Mouse (Mus musculus) kidney, embryonic 16.5 days (tissue): Measurements from ENCODE around the gene Plcxd2. TPM values are rescaled to one million over a fixed set of nuclear protein-coding genes. Genes with fewer than 3 reads are reported as not detected.

Source experiments
- ATAC-seq: fragments of 200-750 bp; cut with Nextera tagmentation; 2 replicates; pipeline ENCODE4 v1.8.0; 2017; ENCODE audit warnings: moderate TSS enrichment; ENCODE audit not compliant: low FRiP score, low TSS enrichment
- H3K27ac ChIP-seq: fragments of 300-500 bp; sonication (generic); 2 replicates; pipeline ENCODE4 v1.5.1; 2014; ENCODE audit warnings: low read length
- H3K27me3 ChIP-seq: fragments of 300-500 bp; sonication (generic); 2 replicates; pipeline ENCODE4 v1.6.1; 2014; ENCODE audit warnings: low read length, control low read depth, mixed read lengths; ENCODE audit not compliant: insufficient read depth
- H3K36me3 ChIP-seq: fragments of 300-500 bp; sonication (generic); 2 replicates; pipeline ENCODE4 v1.6.1; 2014; ENCODE audit warnings: low read length, control low read depth, mixed read lengths; ENCODE audit not compliant: insufficient read depth
- H3K4me1 ChIP-seq: fragments of 300-500 bp; sonication (generic); 2 replicates; pipeline ENCODE4 v1.6.1; 2014; ENCODE audit warnings: low read length, control low read depth, mixed read lengths; ENCODE audit not compliant: insufficient read depth
- H3K4me2 ChIP-seq: fragments of 300-500 bp; sonication (generic); replicated peaks from 2 replicates; pipeline ENCODE4 v1.6.1; 2014; ENCODE audit warnings: low read depth, low read length
- H3K4me3 ChIP-seq: fragments of 300-500 bp; sonication (generic); 2 replicates; pipeline ENCODE4 v1.5.1; 2014; ENCODE audit warnings: mild to moderate bottlenecking, low read length
- H3K9ac ChIP-seq: fragments of 300-500 bp; sonication (generic); replicated peaks from 2 replicates; pipeline ENCODE4 v1.6.1; 2014; ENCODE audit warnings: low read length
- H3K9me3 ChIP-seq: fragments of 300-500 bp; sonication (generic); 2 replicates; pipeline ENCODE4 v1.6.1; 2016; ENCODE audit warnings: low read length, control low read depth
- WGBS: fragments of 180-500 bp; shearing (Covaris S2); extraction: QIAGEN DNeasy Blood & Tissue Kit; methylation state at CpG from one replicate; pipeline ENCODE4 v1.1.7; 2014; 5-methylcytosine and 5-hydroxymethylcytosine counted together
- polyA plus RNA-seq: library from polyadenylated mRNA; unstranded; fragments of >200 nt; fragmentation: Nextera tagmentation; extraction: Ambion mirVana; gene quantifications from 2 replicates; pipeline ENCODE4 v1.2.1, GENCODE M21; 2015

Plcxd2 gene
- polyA plus RNA-seq, 1 experiment from 2014 or later: 1.5 TPM

- Histone ChIP-seq H3K9me3 (no peaks in the 10 kb centered on the region), H3K36me3 (no peaks in the 10 kb centered on the region), H3K4me2 (no peak overlapping the region), H3K27ac (no peak overlapping the region), H3K27me3 (no peaks in the 10 kb centered on the region), H3K4me3 (no peak overlapping the region), H3K9ac (no peak overlapping the region), H3K4me1 (no peaks in the 10 kb centered on the region)
- no peak for ATAC-seq
- WGBS: 69% methylated on average over 1 of the region's 1 CpGs
Measured at GRCm38 (mm10) chr16:46019359-46019758, 9.3 kb upstream of the Plcxd2 start.

GRCm38 (mm10) chr16:46011696-46012095, 1.7 kb upstream of the Plcxd2 start:
- no peak for ATAC-seq
- peaks cover 13% of the 10 kb centered on the region for H3K4me1 ChIP-seq
- no peak overlapping the region for H3K4me3 ChIP-seq
- no peak overlapping the region for H3K4me2 ChIP-seq
- no peaks in the 10 kb centered on the region for H3K9me3 ChIP-seq
- H3K27ac ChIP-seq: no peak overlapping the region
- 58% methylated on average over 1 of the region's 1 CpGs for WGBS
- H3K36me3 ChIP-seq: no peaks in the 10 kb centered on the region
- H3K27me3 ChIP-seq: no peaks in the 10 kb centered on the region
- H3K9ac ChIP-seq: no peak overlapping the region

DNA sequence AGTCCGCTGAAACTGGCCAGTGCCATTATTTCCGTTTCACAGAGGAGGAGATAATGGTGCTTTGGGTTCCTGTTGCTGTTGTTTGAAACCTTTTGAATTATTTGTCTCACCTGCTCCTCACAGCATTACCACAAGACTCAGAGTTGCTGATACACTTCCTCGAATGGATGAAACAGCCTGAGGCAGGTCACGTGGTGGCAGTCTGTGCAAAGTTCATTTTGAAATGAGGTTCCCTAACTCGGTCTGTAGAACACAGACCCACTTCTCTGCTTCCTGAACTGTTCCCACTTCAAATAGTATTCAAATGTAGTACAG, 845 bp upstream of the Plcxd2 start:
- H3K9me3 ChIP-seq: no peaks in the 10 kb centered on the region
- H3K4me2 ChIP-seq: peak overlapping the region; percentile 97
- peak overlapping the region; percentile 86 for H3K27ac ChIP-seq
- 7% methylated on average over 5 of the region's 5 CpGs for WGBS
- H3K4me3 ChIP-seq: peak overlapping the region; percentile 73
- peaks cover 13% of the 10 kb centered on the region for H3K4me1 ChIP-seq
- peak; percentile 24; the same call in 1 of the 2 replicates for ATAC-seq
- no peaks in the 10 kb centered on the region for H3K27me3 ChIP-seq
- no peaks in the 10 kb centered on the region for H3K36me3 ChIP-seq
- H3K9ac ChIP-seq: peak overlapping the region; percentile 80

DNA sequence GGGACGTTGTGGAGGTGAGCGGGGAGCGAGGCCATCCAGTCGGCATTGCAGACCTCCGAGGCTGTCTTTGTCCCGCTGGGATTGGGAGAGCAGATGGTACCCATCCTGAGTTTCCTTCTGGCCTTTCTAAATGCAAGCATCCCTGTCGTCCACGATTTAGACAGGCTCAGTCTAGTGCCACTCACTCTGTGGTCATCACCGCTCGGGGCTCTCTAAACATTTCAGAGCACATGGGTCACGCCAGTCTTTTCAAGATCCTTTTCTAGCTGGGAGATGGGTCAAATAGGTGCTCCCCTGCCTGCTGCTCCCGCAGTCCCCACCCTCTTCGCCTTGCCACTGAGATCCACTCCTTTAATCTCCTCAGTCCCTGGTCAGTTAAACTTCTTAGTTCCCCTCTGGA, 301 bp downstream of the Plcxd2 start:
- no peaks in the 10 kb centered on the region for H3K9me3 ChIP-seq
- H3K27me3 ChIP-seq: no peaks in the 10 kb centered on the region
- H3K4me1 ChIP-seq: peaks cover 13% of the 10 kb centered on the region
- peak overlapping the region; percentile 97 for H3K4me2 ChIP-seq
- H3K4me3 ChIP-seq: peak overlapping the region; percentile 73
- 2% methylated on average over 13 of the region's 13 CpGs for WGBS
- peak; percentile 32 for ATAC-seq
- peak overlapping the region; percentile 77 for H3K9ac ChIP-seq
- no peaks in the 10 kb centered on the region for H3K36me3 ChIP-seq
- H3K27ac ChIP-seq: peak overlapping the region; percentile 50; the same call in 1 of the 2 replicates

GRCm38 (mm10) chr16:46008766-46009165, 1.3 kb downstream of the Plcxd2 start:
- Histone ChIP-seq H3K27me3 (no peaks in the 10 kb centered on the region), H3K9me3 (no peaks in the 10 kb centered on the region), H3K9ac (no peak overlapping the region), H3K27ac (no peak overlapping the region), H3K4me1 (peaks cover 13% of the 10 kb centered on the region), H3K36me3 (no peaks in the 10 kb centered on the region), H3K4me2 (no peak overlapping the region), H3K4me3 (no peak overlapping the region)
- WGBS: 69% methylated on average over 3 of the region's 3 CpGs
- no peak for ATAC-seq

DNA sequence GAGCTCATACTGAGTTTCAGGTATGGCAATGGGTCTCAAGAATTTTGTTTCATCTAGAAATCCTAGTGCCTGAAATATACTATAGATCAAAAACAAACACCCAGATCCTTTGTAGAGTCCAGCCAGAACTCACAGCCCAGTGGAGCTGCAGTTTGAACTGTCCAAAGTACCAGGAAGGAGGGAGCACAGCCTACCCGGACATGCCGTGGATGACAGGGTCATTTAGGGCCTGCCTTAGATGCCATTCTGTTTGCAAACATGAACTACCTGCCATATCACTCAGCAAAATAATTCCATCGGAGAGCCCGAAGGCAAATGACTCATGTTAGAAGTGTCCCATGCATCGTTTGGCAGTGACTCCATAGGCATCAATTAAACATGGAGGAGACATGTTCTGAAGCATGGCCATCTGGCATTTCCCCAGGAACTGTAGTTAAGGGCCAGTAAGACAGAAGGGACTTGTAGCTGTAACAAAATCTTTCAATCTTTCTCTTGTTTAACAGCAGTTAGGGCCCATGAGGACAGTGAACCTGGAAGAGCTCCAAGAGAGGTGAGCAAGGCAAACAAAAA, 1.9 kb downstream of the Plcxd2 start:
- no peaks in the 10 kb centered on the region for H3K9me3 ChIP-seq
- H3K27me3 ChIP-seq: no peaks in the 10 kb centered on the region
- peaks cover 13% of the 10 kb centered on the region for H3K4me1 ChIP-seq
- H3K36me3 ChIP-seq: no peaks in the 10 kb centered on the region
- no peak overlapping the region for H3K4me2 ChIP-seq
- H3K4me3 ChIP-seq: no peak overlapping the region
- H3K9ac ChIP-seq: no peak overlapping the region
- H3K27ac ChIP-seq: no peak overlapping the region
- no peak for ATAC-seq
- 66% methylated on average over 5 of the region's 5 CpGs for WGBS

DNA sequence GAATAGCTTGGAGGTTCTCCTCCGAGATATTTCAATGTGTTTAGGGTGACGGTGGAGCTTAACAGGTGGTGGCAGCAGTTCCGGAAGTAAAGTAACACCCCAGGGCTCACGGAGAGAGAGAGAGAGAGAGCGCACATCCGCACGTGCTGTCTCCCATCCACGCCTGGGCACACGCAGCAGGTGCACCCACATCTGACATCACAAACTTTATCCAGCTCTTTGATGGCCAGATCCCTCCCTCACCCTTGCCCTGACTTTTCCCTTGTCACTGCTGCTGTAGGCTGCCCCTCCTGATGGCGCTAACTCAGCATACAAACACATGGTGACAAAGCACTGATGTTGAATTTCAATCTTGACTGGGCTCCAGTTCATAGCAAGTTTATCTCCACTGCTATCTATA, 3.8 kb downstream of the Plcxd2 start:
- Histone ChIP-seq H3K4me2 (no peak overlapping the region), H3K27me3 (no peaks in the 10 kb centered on the region), H3K36me3 (no peaks in the 10 kb centered on the region), H3K27ac (no peak overlapping the region), H3K9me3 (no peaks in the 10 kb centered on the region), H3K9ac (no peak overlapping the region), H3K4me3 (no peak overlapping the region), H3K4me1 (peaks cover 13% of the 10 kb centered on the region)
- no peak for ATAC-seq
- 82% methylated on average over 10 of the region's 10 CpGs for WGBS

- ATAC-seq: no peak
- Histone ChIP-seq H3K4me2 (no peak overlapping the region), H3K27me3 (no peaks in the 10 kb centered on the region), H3K4me3 (no peak overlapping the region), H3K9me3 (no peaks in the 10 kb centered on the region), H3K9ac (no peak overlapping the region), H3K36me3 (no peaks in the 10 kb centered on the region), H3K4me1 (no peaks in the 10 kb centered on the region), H3K27ac (no peak overlapping the region)
- WGBS: 86% methylated on average over 10 of the region's 10 CpGs
Measured at GRCm38 (mm10) chr16:46001550-46002166, 8.4 kb downstream of the Plcxd2 start.

DNA sequence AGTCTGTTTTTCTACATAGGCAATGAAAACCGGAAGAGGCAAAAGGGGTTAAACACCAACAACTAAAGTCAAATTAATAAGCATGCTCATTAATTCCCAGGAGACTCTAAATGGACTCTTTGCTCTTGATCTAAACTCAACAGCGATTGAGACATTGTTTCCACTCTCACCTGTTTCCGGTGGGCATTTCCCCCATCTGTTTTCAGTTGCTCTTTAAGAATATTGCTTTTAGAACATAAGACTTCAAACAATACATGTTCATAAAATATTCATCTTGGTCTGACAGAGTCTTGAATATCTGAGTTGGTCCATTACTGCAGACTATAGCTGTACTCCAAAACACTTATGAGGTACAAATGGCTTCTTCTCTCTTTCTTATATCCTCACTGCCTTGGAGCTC, 9.0 kb downstream of the Plcxd2 start:
- no peak overlapping the region for H3K27ac ChIP-seq
- ATAC-seq: no peak
- WGBS: 89% methylated on average over 3 of the region's 3 CpGs
- H3K4me1 ChIP-seq: no peaks in the 10 kb centered on the region
- H3K4me2 ChIP-seq: no peak overlapping the region
- H3K36me3 ChIP-seq: no peaks in the 10 kb centered on the region
- H3K27me3 ChIP-seq: no peaks in the 10 kb centered on the region
- no peak overlapping the region for H3K4me3 ChIP-seq
- H3K9ac ChIP-seq: no peak overlapping the region
- no peaks in the 10 kb centered on the region for H3K9me3 ChIP-seq

GRCm38 (mm10) chr16:45999374-46000191, 10.4 kb downstream of the Plcxd2 start:
- Histone ChIP-seq H3K27ac (no peak overlapping the region), H3K9me3 (no peaks in the 10 kb centered on the region), H3K4me2 (no peak overlapping the region), H3K4me1 (no peaks in the 10 kb centered on the region), H3K9ac (no peak overlapping the region), H3K27me3 (no peaks in the 10 kb centered on the region), H3K36me3 (no peaks in the 10 kb centered on the region), H3K4me3 (no peak overlapping the region)
- no peak for ATAC-seq
- WGBS: 55% methylated on average over 10 of the region's 10 CpGs
